8 mouse cellular contexts compared by ENCODE assay signal in genomic region chr3:154330181-154331002, GRCm38 (mm10). TPM values are rescaled to one million over a fixed set of nuclear protein-coding genes. Genes with fewer than 3 reads are reported as not detected.
DNase-seq lines count a peak whose midpoint lies in the region; ATAC-seq lines count a peak whose summit lies in the region.
"Had no signal": no experiment of that assay in that cellular context is flagged by ENCODE, and none has a peak within 500 bp of the region (broad histone marks: within the 10 kb centered on the region; RNA-seq: fewer than 3 reads in every experiment).

Gene Lhx8, minus strand, starts transcription at chr3:154330659.

- DNase-seq in ovary, postnatal 10 days (ENCODE audit: low spot score) = peak; percentile 18
- DNase-seq in ovary, adult 18-20 months (ENCODE audit: low spot score) = no peak
- DNase-seq in forebrain, embryonic 10.5 days (ENCODE audit: extremely low spot score, low spot score) = no peak
- peak; percentile 31 to 36 for DNase-seq in lung, postnatal 4 days
- DNase-seq in B cell, adult 2 months = no peak

- H3K4me2 ChIP-seq in hindbrain, embryonic 12.5 days (replicated peaks) = peak within 1 kb of the TSS; percentile 80

- H3K27me3 ChIP-seq in forebrain, embryonic 10.5 days (ENCODE audit: poor library complexity, severe bottlenecking) = peaks cover 100% of the 10 kb centered on the region
- H3K27me3 ChIP-seq in hindbrain, embryonic 12.5 days = peaks cover 83% of the 10 kb centered on the region

- H3K4me1 ChIP-seq in forebrain, embryonic 10.5 days = peaks cover 44% of the 10 kb centered on the region
- H3K4me1 ChIP-seq in hindbrain, embryonic 12.5 days = peaks cover 26% of the 10 kb centered on the region

- ATAC-seq in hindbrain, embryonic 12.5 days (ENCODE audit: low FRiP score) = no peak
- no peak for ATAC-seq in monocyte, adult 5-6 weeks (replicated peaks; ENCODE audit: insufficient number of reproducible peaks, low FRiP score, low TSS enrichment, poor library complexity, severe bottlenecking)

- no peaks in the 10 kb centered on the region for H3K36me3 ChIP-seq in forebrain, embryonic 10.5 days (replicated peaks)
- no peaks in the 10 kb centered on the region for H3K36me3 ChIP-seq in hindbrain, embryonic 12.5 days

- H3K27ac ChIP-seq in forebrain, embryonic 10.5 days = 0 out of 2 replicates have a peak within 1 kb of the TSS, but pooled peaks have one; percentile 36
- no peak within 1 kb of the TSS for H3K27ac ChIP-seq in hindbrain, embryonic 12.5 days
- H3K27ac ChIP-seq: macrophage had no signal

- H3K4me3 ChIP-seq in forebrain, embryonic 10.5 days = peak within 1 kb of the TSS; percentile 56
- H3K4me3 ChIP-seq in hindbrain, embryonic 12.5 days = peak within 1 kb of the TSS; percentile 25

- H3K9ac ChIP-seq in hindbrain, embryonic 12.5 days = peak within 1 kb of the TSS; percentile 18

- under 1% methylated on average over 28 of the region's 28 CpGs for WGBS in forebrain, embryonic 10.5 days
- WGBS in hindbrain, embryonic 12.5 days = 1% methylated on average over 28 of the region's 28 CpGs

- no peaks in the 10 kb centered on the region for H3K9me3 ChIP-seq in forebrain, embryonic 10.5 days
- H3K9me3 ChIP-seq in hindbrain, embryonic 12.5 days (replicated peaks) = no peaks in the 10 kb centered on the region

RNA-seq across cellular contexts. Expression of gene Lhx8, which starts in this region (rescaled TPM):
- polyA plus RNA-seq in forebrain, embryonic 10.5 days (2016; fragmentation: Nextera tagmentation; extraction: Ambion mirVana) = 2.5 and 4.8 TPM in 2 replicates
- 1.4 and 3.1 TPM in 2 replicates for polyA plus RNA-seq in hindbrain, embryonic 12.5 days (2016; fragmentation: Nextera tagmentation; extraction: Ambion mirVana)
- not detected in 3 replicates for total RNA-seq in monocyte, adult 5-6 weeks (2017)
- polyA plus RNA-seq: macrophage had no signal

Comparison
In these comparisons a context has a peak if more than half of its experiments do, and no peak if none do; other contexts are left out.
1. DNase-seq: peak in ovary, postnatal 10 days (single experiment) and lung, postnatal 4 days (2 of 2); none in ovary, adult 18-20 months (single experiment), forebrain, embryonic 10.5 days (single experiment) and B cell, adult 2 months (0 of 2).